Mouse (Mus musculus) forelimb bud, embryonic 11.5 days (tissue): Measurements from ENCODE around the gene Atp1b3.
"Not testable (repeated sequence)": the region's sequence is repeated elsewhere in the genome, so short reads cannot be mapped to it uniquely, and the experiment has no call there.

Experiments used
- DNase-seq: peaks from one replicate; pipeline ENCODE4 v3.0.0-alpha.2; 2012; ENCODE audit warnings: low read depth, low spot score

Atp1b3 gene

DNA sequence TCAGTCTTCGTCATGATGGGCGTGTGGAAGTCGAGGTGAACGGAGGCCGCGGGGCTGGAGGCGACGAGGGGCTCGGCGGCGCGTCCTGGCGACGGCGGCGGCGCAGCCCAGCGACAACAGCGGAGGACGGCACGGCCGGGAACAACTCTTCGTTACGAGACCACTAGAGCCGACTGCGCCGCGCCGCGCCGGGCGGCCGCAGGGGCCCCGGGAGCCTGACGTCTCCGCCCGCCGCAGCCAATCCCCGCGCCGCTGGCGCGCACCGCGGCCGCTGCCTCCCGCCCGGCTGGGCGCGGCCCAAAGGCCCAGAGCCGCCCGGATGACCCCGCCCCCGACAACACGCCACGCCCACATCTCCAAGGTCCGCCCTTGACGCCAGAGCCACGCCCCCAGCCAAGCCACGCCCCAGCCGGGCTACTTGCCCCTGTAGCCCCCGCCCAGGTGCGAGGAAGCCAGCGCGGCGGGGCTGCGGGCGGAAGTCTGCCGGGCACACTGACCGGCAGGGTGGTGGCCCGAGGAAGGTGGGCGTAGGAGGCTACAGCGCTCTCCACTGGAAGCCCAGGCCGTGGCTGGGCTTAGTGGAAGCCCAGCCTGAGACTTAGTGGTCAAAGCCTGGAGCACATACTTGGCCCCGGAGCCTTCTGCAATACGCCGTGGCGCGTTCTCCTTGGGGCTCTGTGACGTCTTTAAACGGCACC lies at the start of gene Atp1b3:
Atp1b3 (minus strand) TSS at position 302 of the 698 bp plus-strand sequence.
- peak; percentile 96 for DNase-seq

DNA sequence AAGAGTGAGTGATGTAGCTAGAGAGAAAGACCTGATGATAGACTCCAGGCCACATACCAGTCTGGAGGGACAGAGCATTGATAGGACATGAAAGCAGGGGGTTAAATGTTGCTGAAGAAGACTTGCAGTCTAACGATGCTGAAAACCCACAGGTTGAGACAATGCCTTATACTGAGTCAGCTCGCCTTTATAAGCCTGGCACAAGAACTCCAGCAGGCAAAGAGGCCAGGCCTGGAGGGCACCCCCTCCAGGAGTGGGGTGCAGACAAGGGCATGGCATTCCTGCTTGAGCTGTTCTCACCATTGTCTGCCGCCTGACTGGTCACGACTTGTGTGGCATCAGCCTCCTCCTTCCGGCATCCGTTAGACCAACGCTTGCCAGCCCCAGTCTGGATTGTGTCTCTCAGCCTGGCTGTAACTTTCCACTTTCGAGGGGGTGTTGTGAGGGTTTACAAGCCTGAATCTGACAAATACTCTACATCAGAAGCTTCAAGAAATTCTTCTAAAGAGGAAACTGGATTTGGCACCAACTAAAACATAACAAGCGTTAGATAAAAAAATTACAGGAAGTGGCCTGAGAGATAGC lies 48.7 kb upstream of the Atp1b3 start:
- DNase-seq, result no peak

DNA sequence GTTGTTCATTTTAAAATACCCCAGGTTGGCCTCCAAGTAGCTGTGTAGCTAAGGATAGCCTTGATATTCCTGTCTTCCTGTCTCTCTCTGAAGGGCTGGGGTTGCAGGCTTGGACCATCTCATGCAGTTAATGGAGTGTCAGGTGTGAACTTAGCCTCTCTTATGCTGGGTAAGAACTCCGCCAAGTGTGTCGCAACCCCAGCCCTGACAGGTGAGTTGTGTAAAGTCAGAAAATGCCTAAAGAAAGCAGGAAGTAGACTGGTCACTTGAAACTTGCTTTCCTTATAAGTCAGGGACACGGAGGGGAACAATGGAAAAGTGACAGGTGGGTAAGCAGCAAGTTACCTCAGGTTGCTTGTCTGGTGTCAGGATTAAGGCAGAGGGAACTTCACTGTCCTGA lies 40.1 kb upstream of the Atp1b3 start:
- DNase-seq, result no peak

DNA sequence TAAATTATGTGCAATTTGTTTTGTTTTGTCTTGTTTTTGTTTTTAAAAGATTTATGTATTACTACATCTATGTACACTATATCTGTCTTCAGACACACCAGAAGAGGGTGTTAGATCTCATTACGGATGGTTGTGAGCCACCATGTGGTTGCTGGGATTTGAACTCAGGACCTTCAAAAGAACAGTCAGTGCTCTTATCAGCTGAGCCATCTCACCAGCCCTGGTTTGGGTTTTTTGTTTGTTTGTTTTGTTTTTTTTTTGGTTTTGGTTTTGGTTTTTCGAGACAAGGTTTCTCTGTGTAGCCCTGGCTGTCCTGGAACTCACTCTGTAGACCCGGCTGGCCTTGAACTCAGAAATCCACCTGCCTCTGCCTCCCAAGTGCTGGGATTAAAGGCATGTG lies 35.7 kb upstream of the Atp1b3 start:
- not testable (repeated sequence) for DNase-seq

DNA sequence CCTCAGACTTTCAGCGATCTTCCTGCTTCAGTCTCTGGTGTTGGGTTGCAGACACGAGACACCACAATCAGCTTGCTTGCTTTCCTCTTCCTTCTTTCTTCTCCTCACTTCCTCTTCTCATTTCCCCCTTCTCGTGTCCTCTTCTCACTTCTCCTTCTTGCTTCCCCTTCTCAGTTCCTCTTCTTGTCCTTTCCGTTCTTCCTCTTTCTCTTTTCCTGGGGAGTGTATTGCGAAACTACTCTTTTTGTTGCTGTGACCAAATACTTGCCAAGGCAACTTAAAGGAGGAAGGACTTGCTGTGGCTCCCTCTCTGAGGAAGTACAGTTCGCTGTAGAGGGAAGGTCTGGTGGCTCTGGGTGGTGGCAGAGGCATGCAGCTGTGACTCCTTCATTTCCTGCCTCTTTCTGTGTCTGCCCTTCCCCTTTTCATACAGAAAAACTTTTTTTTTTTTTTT lies 35.2 kb upstream of the Atp1b3 start:
- no peak for DNase-seq

DNA sequence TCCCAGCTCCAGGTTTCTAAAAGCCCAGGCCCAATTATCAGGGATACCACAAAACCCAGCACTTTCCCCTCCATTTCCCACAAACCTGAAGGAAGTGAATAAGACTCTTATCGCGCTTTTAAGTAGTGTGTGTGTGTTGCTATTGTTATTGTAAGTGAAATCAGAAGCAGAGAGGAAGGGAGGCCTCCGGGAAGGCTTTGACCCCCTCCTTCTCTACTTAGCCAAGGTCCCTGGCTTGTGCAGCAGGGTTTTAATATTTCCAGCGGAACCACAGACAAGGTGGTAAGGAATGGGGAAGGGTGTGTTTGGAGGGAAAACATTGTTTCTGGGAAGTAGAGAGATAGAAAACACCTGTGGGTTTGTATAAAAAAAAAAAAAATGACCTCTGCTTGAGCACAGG lies 34.4 kb upstream of the Atp1b3 start:
- DNase-seq, result no peak

DNA sequence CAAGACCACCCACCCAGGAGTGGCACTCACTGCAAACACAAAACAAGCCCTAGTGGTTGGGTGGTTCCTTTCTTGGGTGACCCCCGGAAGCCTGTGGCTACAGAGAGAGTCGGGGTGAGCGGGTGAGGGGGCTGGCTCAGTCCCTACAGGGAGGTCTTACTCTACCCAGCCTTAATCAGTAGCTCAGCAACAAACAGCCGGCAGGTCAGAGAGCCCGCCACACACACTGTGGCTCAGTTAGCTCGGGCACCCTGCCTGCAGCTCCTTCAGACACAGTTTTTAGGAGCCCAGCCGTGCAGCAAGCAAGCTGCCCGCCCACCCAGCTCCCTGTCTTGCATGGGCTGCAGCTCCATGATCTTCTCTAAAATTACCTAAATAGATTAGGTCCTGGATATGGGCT lies 33.9 kb upstream of the Atp1b3 start:
- DNase-seq, result no peak

DNA sequence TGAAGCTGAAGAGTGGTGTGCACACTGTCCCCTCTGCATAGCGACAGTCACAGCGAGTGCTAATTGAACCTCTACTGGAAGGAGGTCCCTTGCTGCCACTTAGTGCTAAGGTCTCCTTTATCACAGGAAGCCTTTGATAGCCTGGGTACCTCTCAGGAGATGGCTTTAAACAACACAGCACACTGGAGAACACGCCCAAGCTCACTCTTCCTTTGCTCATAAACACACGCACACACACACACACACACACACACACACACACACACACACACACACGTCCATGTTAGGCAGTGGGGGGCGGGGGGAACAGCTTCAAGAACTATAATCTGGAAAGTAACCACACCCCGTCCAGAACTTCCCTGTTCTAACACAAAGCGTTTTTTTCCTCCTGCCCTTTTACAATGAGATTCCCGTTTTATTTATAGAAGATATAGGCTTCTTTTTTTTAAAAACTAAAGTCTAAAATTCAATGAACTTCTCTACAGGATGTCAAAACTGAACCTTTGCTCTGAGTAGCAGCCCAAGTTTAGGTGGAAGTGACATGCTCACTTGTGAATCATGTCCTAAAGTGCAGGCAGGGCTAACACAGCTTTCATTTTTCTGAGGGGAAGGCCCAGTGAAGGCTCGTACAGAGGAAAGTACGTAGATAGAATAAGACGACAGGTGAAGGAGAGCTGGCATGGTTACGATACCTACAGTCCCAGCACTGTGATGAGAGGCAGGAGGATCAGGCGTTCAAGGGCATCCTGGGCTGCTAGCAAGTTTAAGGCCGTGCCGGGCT lies 30.9 kb upstream of the Atp1b3 start:
- no peak for DNase-seq

DNA sequence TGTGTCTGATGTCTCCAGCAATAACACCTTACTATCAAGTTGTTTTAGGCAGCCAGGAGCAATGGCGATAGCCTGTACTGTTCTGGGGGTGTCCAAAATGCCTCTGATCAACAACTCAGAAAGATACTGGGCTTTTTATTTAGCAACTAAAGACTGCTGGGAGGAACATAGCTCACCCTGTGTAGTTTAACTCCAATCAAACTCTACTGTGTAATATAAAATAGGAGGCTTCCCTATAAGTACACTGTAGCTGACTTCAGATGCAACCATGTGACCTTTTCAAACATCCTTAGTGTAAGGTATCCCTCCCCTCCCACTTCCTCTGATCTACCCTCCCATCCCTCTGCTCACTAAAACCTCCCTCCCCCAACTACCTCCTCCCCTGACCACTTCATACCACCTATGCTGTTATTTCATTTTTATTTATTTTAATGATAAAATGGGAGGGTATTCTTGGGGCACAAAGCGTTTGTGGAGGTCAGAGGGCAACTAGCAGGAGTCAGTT lies 29.5 kb upstream of the Atp1b3 start:
- DNase-seq, result no peak

DNA sequence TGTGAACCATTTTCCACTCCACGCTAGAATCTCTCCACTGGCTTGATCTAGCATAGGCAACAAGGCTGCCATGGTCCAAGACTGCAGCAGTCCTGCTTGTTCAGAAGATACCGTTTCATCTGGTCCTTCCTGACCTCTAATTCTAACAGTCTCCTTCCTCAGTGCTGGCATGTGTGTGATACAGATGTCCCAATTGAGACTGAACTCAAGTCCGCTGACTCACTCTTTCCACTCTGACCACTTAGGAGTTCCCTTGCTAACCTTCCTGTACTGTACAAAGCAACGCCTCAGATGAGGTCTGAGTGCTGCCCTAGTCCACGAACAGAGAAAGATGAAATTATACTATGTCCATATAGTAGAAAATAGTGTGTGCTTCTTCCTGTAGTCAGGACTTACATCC lies 28.9 kb upstream of the Atp1b3 start:
- no peak for DNase-seq

DNA sequence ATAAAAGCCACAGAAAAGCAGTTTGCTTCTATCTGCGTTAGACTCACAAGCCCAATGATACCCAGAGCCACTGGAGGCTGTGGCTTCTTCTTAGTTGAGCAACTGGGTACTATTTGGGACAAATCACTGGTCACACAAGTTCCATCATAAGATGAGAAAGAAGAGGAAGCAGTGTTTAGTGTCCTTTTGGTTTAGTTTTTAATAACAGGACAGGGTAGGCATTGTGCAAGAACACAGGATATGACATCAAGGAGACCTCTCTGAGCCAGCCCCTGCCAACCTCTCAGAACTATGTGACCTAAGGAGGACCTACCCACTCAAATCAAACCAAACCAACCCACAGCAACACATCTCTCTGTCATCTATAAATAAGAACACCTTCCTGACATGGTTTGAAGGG lies 27.7 kb upstream of the Atp1b3 start:
- no peak for DNase-seq

DNA sequence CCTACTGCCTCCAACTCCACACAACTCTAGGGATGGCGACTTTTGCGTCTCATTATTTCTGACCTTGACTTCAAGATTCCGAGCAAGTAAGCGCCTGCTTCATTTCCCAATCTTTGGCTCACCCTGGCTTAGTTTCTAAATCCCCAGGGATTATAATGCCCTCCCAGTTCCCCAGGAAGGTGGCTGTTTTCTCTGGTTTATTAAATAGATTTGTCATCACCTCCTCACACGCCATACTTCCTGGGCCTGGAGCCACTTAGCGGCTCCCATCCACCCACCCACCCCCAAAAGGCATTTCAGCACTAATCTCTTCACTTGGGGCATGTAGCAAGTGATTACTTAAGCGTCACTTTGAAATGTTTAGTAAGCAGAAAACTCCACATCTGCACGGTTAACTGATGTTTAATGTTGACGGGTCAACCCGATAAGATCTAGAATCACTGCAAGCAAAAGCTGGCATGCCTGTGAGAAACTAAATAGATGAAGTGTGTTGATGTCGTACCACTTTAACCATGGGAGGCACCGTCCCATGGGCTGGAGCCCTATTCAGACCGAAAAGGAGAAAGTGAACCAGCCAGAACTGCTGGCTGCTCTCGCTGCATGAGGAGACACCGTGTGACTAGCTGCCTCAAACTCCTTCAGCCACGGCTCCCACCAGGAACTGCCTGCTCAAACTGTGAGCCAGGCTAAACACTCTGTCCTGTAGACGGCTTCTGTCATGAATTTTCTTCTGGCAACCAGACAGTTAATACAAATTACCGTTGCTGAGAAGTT lies 19.7 kb upstream of the Atp1b3 start:
- no peak for DNase-seq

DNA sequence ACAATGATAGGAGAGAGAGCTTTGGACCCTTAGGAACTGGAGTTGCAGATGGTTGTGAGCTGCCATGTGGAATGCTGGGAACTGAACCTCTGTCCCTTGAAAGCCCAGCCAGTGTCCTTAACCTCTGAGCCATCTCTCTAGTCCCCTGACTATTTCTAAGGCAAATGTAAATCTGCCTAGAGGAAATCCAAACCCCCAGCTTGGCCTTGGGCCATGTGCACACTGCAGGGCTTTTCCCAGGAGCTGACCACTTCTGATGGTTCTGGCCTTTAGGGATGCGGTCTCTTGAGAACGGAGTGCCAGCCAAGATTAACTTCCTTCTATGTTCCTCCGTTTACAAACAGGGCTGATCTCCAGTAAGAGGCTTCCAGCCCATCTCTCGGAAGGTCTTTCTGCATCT lies 18.5 kb upstream of the Atp1b3 start:
- no peak for DNase-seq

DNA sequence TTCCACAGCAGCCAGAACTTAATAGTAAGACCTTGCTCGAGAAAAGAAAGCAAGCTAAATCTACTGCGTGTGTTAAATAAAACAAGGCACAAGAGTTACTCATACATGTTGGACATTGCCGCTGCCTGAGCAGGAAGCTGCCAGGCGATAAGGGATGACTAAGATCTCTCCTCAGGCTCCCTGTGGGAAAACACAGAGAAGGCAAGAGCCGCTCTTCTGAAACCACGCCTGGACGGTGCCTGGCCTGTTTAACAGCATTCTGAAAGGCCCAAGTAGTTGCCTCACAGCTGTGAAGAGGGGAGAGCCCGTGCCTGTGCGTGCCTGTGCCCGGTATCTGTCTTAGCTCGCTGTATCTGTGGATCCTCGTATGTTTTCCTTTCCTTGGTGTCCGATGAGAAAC lies 17.2 kb upstream of the Atp1b3 start:
- DNase-seq, result no peak

DNA sequence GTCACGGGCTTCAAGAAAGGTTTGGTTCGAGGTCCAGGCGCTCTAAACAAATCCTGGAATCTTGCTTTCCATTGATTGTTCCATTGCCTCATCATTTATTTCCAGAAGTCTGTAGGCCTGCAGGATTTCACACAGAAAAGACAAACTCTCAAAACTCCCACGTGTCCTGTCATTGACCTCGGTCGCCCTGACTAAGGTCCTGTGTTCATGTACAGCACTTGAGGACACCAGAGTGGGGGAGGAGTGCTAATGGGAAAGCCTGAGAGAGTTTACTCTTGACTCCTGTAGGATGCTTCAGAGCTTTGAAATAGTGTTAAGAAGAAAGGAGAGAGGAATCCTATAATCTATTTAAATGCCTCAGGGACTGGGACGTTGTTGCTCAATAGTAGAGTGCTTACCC lies 15.3 kb upstream of the Atp1b3 start:
- DNase-seq, result no peak

DNA sequence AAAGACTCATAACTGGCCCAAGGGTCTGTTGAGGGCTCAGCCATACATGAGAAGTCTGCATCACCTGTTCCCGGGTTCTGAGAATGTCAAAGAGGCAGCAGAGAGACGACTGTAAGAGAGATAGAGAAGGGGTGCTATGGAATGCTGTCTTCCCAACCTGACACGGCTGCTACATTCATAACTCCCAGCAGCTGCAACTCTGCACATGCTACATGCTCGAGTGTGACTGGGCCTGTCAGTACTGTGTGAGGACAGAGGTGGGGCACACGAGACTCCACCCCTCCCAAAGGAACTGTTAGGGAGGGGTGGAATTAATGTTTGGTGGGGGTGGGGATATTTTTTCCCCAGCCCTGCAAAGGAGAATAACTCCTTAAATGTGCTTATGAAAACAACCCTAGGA lies 14.5 kb upstream of the Atp1b3 start:
- no peak for DNase-seq

DNA sequence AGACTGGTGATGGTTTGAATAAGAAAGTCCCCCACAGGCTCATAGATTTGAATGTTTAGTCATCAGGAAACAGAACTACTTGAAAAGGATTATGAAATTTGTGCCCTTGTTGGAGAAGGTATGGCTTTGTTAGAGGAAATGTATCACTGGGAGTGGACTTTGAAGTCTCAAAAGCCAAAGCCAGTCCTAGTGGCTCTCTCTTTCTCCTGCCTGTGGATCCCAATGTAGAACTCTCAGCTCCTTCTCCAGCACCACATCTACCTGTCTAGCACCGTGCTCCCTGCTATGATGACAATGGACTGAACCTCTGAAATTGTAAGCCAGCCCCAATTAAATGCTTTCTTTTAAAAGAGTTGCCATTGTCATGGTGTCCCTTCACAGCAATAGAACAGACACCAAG lies 12.9 kb upstream of the Atp1b3 start:
- no peak for DNase-seq

DNA sequence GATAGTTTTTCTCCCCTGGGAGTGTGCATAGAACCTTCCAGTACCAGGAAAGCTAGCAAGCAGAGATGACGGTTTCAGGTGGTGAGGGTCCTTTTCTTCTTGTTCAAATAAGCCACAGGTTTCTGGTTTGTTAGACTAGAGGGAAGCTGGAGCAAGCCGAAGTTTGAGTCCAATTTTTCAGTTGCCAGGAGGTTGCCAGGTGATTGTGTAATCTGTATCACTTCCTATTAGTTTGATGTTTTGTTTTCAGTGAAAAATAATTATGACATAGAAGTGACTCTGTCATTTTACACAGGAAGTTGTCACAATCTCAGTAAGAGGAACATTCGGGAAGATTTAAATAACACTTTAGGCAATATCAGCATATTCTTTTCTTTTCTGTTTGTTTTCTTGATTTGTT lies 11.6 kb upstream of the Atp1b3 start:
- DNase-seq, result no peak

DNA sequence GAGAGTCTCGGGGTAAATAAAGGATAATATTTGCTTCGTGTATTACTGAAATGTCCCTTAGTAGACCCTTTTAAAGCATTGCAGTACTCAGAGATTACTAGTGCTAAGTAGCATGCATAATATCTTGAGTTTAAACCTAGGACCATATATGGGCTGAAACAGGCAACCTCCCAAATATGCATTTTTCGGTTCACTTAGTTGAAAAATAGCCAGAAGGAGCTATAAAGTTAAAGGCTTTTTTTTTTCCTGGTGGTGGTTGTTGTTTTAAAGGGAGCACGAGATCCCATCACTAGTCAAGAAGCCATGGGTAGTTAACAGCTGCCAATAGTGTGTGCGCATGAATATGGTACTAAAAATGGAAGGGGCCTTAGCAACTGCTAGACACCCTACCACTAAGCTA lies 6.8 kb upstream of the Atp1b3 start:
- no peak for DNase-seq

DNA sequence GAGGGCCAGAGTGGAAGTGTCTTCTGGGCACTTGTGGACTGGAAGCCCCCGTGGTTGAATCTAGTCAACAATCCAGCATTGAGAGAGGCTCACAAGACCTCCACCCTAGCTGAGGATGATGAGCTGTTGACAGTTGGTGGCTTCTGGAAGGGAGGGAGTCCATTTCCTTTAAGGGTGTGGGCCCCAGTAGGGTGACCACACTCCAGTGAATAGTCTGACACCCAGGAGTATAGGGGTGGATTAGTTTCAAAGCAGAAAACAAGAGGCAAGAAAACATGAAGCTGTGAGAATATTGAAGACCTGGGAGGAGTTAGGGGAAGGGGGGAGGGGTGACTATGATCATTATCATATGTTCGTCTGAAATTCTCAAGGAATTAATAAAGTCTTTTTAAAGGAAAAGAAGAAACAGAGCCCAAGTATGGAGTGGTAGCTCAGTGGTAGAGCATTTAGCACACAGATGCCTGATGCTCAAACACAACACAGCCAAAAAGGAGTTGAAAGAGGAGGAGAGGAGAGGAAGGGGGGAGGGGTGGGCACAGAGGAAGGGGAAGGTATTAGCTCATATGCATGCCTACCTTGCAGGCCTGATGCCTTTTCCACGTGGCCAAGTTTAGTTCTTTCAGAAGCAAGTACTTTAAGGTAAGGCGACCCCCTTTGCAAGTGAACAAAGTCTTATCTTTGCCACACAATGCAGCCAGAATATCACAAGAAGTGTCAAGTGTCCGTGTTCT lies 5.6 kb upstream of the Atp1b3 start:
- DNase-seq, result no peak

DNA sequence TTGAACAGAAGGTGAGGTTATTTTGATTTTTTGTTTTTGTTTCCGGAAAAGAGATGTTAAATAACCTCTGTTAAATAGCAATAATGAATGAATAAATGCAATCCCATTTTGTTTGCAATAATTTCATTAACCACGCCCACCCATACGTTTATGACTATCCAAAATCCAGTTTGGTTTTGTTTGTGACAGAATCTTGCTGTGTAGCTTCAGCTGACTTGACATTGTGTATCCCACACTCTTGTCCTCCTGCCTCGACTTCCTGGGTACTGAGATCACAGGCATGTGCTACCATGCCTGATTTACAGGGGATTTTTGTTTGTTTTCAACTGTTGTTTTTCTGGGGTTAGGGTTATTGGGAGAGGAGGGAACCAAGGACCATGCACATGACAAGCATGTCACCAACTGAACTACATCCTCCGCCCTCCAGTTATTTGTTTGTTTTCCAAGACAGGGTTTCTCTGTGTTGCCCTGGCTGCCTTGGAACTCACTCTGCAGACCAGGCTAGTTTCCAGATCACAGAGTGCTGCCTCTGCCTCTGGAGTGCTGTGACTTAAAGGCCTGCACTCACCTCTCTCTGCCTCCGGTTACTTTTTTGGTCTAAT lies 1.1 kb upstream of the Atp1b3 start:
- no peak for DNase-seq
